Mouse (Mus musculus) neural tube, embryonic 10.5 days (tissue): ENCODE measurements around the gene Ccng1.
"Not testable (repeated sequence)": the region's sequence is repeated elsewhere in the genome, so short reads cannot be mapped to it uniquely, and the experiment has no call there.

ENCODE experiments used
- DNase-seq: peaks from one replicate; pipeline ENCODE4 v3.0.0-alpha.2; 2017; ENCODE audit warnings: low spot score; ENCODE audit errors: extremely low spot score

Gene Ccng1

DNA sequence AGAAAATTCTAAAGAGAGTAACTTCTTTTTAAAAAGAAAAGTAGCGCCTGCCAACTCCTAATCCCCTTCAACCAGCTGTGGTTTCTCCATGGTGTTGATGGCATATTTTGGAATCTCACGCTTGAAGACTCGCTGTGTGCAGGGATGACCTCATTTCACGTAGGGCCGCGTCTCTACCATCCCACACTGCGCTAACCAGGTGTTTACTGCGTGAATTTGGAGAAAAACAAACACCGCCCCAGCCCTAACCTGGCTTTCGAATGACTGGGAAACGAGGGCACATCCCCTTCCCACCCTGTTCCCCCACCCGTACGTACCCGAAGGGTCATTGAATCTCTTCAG lies 22.1 kb downstream of the Ccng1 start:
- DNase-seq: no peak

DNA sequence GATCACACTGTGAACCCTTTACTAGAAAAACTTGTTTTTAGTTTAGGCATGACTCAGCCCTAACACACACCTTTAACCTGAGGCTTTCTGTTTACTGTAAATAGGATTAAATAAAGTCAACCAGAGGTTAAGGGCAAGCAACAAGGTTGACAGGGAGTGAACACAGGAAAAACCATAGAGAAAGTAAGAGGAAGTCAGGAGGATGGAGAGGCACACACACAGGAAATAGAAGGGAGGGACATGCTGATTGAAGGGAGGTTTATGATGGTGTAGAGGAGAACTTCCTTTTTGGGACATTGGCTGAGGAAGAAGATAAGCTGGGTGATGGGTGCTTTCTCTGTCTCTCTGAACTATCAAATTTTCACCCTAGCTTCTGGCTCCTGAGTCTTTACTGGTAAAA lies 36.8 kb downstream of the Ccng1 start:
- no peak for DNase-seq

DNA sequence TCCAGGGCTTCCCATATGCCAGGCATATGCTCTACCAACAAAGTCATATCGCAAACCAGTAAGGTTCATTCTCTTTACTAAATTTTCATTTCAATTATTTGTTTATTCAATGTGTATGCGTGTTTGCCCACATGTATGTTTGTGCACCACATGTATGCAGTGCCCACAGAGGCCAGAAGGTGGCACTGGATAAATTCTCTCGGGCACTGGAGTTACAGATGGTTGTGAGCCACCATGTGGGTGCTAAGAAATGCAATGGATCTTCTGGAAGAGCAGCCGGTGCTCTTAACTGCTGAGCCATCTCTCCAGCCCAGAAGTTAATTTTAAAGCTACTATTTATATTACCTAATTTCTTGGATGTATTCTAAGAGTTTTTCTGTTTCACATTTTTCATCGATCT lies 39.6 kb downstream of the Ccng1 start:
- no peak for DNase-seq

DNA sequence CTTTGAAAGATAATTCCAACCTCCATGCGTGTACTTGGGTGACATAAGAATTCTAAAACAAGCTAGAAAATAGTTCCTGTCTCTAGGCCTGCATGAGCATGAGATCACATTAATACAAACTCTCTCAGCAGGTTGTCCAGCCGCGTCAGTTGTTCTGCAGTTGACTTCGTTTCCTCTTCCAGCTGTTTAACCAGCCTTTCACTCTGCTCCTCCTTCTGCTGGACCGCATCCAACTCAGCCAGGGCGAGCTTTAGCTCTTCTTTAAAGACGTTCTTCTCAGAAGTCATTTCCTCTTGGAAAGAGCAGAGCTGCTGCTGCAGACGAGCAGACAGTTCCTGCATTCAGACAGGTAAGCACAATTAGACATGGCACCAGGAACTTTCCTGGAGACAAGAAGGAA lies 41.3 kb downstream of the Ccng1 start:
- no peak for DNase-seq

DNA sequence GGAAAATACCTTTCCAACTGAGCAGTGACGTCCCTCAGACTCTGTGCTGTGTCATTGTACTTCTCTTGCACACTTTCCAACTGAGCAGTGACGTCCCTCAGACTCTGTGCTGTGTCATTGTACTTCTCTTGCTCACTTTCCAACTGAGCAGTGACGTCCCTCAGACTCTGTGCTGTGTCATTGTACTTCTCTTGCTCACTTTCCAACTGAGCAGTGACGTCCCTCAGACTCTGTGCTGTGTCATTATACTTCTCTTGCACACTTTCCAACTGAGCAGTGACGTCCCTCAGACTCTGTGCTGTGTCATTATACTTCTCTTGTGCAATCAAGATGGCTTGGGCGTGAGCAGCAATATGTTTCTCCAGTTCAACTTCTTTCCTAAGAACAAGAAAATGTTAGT lies 45.2 kb downstream of the Ccng1 start:
- not testable (repeated sequence) for DNase-seq
